8 mouse cellular contexts compared by ENCODE assay signal in the genomic region with DNA sequence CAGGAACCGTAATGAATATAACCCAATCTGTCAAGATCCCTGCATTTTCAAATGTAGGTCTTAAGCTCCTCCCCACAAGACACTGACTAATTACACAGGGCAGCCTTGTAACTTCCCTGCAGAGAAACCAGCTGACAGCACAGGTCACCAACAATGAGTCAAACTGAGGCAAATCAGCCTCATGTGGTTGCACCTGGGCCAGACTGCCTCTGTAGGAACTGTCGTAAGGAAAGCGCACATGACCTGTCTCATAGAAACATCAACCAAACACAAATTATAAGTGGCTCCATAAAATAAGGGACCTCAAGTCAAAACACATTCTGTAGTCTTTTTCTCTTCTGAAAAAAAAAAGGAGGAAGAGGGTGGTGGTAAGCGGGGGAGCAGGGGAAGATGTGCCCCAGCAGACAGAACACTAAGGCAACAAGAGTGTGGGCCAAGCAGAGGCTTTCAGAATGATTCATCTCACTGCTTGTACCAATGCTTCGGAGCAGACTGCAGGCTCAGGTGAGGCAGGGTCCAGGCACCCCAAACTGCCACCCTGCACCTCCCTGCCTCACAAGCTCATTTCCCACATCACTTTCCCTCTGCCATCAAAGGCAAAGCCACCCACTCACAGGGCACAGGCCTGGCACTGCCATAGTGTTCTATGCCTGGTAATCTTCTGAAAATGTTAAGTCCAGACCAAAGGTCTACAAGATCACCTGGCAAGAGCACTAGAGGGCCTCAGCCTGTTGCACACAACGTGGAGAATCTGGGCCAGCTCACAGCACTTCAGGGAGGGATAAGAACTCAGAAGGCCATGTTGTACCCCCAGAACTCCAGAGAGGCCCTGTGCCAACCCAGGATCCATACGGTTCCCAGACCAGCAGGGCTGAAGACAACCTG. TPM values are rescaled to one million over a fixed set of nuclear protein-coding genes. Genes with fewer than 3 reads are reported as not detected.
DNase-seq lines count a peak whose midpoint lies in the region; ATAC-seq and TF ChIP-seq lines count a peak whose summit lies in the region.
"Had no signal": no experiment of that assay in that cellular context is flagged by ENCODE, and none has a peak within 500 bp of the region (broad histone marks: within the 10 kb centered on the region; RNA-seq: fewer than 3 reads in every experiment).

No protein-coding gene starts in this region.

- TF ChIP-seq CTCF in liver, adult 2 months (IDR thresholded peaks at IDR 0.05; ENCODE audit: low read depth, low read length) = no peak
- no peak for TF ChIP-seq CTCF in cortical plate, adult 2 months (IDR thresholded peaks at IDR 0.05; ENCODE audit: extremely low read depth, insufficient read depth, low read length)

- H3K79me2 ChIP-seq in liver, adult 2 months (ENCODE audit: control insufficient read depth, insufficient read depth, low read length) = peaks cover 38% of the 10 kb centered on the region; the same call in 1 of the 2 replicates

- peak overlapping the region; percentile 39 for H3K27ac ChIP-seq in liver, adult 2 months (replicated peaks; ENCODE audit: insufficient read depth, low read depth, low read length)
- H3K27ac ChIP-seq in liver, embryonic 11.5 days (ENCODE audit: low read depth, low read length) = no peak overlapping the region; the same call in 1 of the 2 replicates
- H3K27ac ChIP-seq in cortical plate, adult 2 months (ENCODE audit: insufficient read depth, low read length) = peak overlapping the region; percentile 28

- DNase-seq in liver, adult 2 months (ENCODE audit: extremely low read depth, low read depth, low spot score) = peak; percentile 88
- DNase-seq in liver, embryonic 11.5 days (ENCODE audit: low spot score) = no peak
- DNase-seq in left cerebral cortex, postnatal 36 days (ENCODE audit: low spot score in 2 of 2) = no peak
- DNase-seq in heart, postnatal 14 days = no peak
- DNase-seq: adrenal gland, postnatal 25 days had no signal

- H3K27me3 ChIP-seq in liver, adult 2 months (ENCODE audit: control insufficient read depth, insufficient read depth, low read length) = no peaks in the 10 kb centered on the region
- H3K27me3 ChIP-seq in liver, embryonic 11.5 days (replicated peaks; ENCODE audit: control insufficient read depth, insufficient read depth, low read length) = no peaks in the 10 kb centered on the region

- H3K36me3 ChIP-seq in liver, adult 2 months (ENCODE audit: control insufficient read depth, insufficient read depth, low read length) = no peaks in the 10 kb centered on the region
- H3K36me3 ChIP-seq in liver, embryonic 11.5 days (ENCODE audit: control insufficient read depth, insufficient read depth, low read length) = 0 out of 2 replicates have a peak, but pooled peaks cover 2% of the 10 kb centered on the region

- H3K4me3 ChIP-seq in liver, adult 2 months (ENCODE audit: insufficient read depth, low read depth, low read length) = no peak overlapping the region
- H3K4me3 ChIP-seq in liver, embryonic 11.5 days (ENCODE audit: low read depth, low read length) = no peak overlapping the region
- H3K4me3 ChIP-seq in cortical plate, adult 2 months (ENCODE audit: insufficient read depth, low read length) = no peak overlapping the region

- no peak for ATAC-seq in liver, embryonic 11.5 days (replicated peaks; ENCODE audit: low FRiP score)
- peak; percentile 34 for ATAC-seq in CD4-positive, CD25-positive, alpha-beta regulatory T cell, adult 4 months
- ATAC-seq in monocyte, adult 5-6 weeks (replicated peaks; ENCODE audit: insufficient number of reproducible peaks, low FRiP score, low TSS enrichment, poor library complexity, severe bottlenecking) = 0 out of 2 replicates have a peak, but pooled peaks have one; percentile 37

- no peak overlapping the region for H3K9ac ChIP-seq in liver, adult 2 months (ENCODE audit: low read depth, low read length)
- H3K9ac ChIP-seq in liver, embryonic 11.5 days (ENCODE audit: low read depth, low read length) = no peak overlapping the region

- no peak for TF ChIP-seq POLR2A in liver, adult 2 months (IDR thresholded peaks at IDR 0.05; ENCODE audit: extremely low read depth, insufficient read depth, low read length)
- TF ChIP-seq POLR2A in cortical plate, adult 2 months (IDR thresholded peaks at IDR 0.05; ENCODE audit: extremely low read depth, insufficient read depth, low read length) = no peak

- H3K4me1 ChIP-seq in liver, adult 2 months (ENCODE audit: control insufficient read depth, insufficient read depth, low read length) = peaks cover 21% of the 10 kb centered on the region
- peaks cover 76% of the 10 kb centered on the region for H3K4me1 ChIP-seq in liver, embryonic 11.5 days (replicated peaks; ENCODE audit: control insufficient read depth, insufficient read depth, low read length)
- H3K4me1 ChIP-seq in cortical plate, adult 2 months (ENCODE audit: control insufficient read depth, insufficient read depth, low read length) = peaks cover 15% of the 10 kb centered on the region

- H3K4me2 ChIP-seq in liver, embryonic 11.5 days = no peak overlapping the region

- intact Hi-C loops in left cerebral cortex, postnatal 36 days (cut with DNase I) = no loop called here
- intact Hi-C loops in heart, postnatal 14 days (cut with DNase I) = no loop called here

- WGBS in liver, adult 2 months = 66% methylated on average over 7 of the region's 7 CpGs
- WGBS in liver, embryonic 11.5 days = 74% methylated on average over 7 of the region's 7 CpGs

- no peaks in the 10 kb centered on the region for H3K9me3 ChIP-seq in liver, embryonic 11.5 days (ENCODE audit: control insufficient read depth, low read length)

RNA-seq across cellular contexts. Expression of gene Tspan14, which starts 16.6 kb away (rescaled TPM):
- total RNA-seq in liver, adult 2 months (2014; rRNA removed) = 13.3 and 15.4 TPM in 2 replicates
- 28.5 and 30.4 TPM in 2 replicates for polyA plus RNA-seq in liver, adult 2 months (2012; rRNA removed)
- polyA plus RNA-seq in liver, embryonic 11.5 days (2014; fragmentation: Nextera tagmentation; extraction: Ambion mirVana) = 65.3 and 68.1 TPM in 2 replicates
- 10 to 100 TPM; 62.4 to 88.4 TPM for polyA plus RNA-seq in CD4-positive, CD25-positive, alpha-beta regulatory T cell, adult 4 months (2017; shearing (Covaris generic))
- polyA plus RNA-seq in cortical plate, adult 2 months (2012; rRNA removed) = 60.9 and 61.0 TPM in 2 replicates
- total RNA-seq in monocyte, adult 5-6 weeks (2017) = 52.3 to 82.1 TPM (median 68.3 TPM) in 3 replicates
- total RNA-seq in left cerebral cortex, postnatal 36 days (2021) = 10 to 100 TPM; 54.2 to 56.6 TPM
- 10 to 100 TPM; 27.9 to 28.7 TPM for total RNA-seq in heart, postnatal 14 days (2021)

RNA-seq across cellular contexts. Expression of gene Sh2d4b, which starts 56.9 kb away (rescaled TPM):
- total RNA-seq in liver, adult 2 months (2014; rRNA removed) = 0.13 and 0.18 TPM in 2 replicates
- not detected in 2 replicates for polyA plus RNA-seq in liver, adult 2 months (2012; rRNA removed)
- polyA plus RNA-seq in liver, embryonic 11.5 days (2014; fragmentation: Nextera tagmentation; extraction: Ambion mirVana) = 0.43 and 0.86 TPM in 2 replicates
- under 1 TPM; 0.32 to 0.75 TPM for polyA plus RNA-seq in CD4-positive, CD25-positive, alpha-beta regulatory T cell, adult 4 months (2017; shearing (Covaris generic))
- 1.3 and 1.5 TPM in 2 replicates for polyA plus RNA-seq in cortical plate, adult 2 months (2012; rRNA removed)
- total RNA-seq in monocyte, adult 5-6 weeks (2017) = 1.1 to 4.8 TPM (median 1.5 TPM) in 3 replicates
- 1 to 10 TPM; 2.7 to 7.9 TPM for total RNA-seq in left cerebral cortex, postnatal 36 days (2021)
- total RNA-seq in heart, postnatal 14 days (2021) = 1 to 10 TPM in 1 of 2 experiments, under 1 TPM in 1; 0.93 to 1.2 TPM
